Mouse (Mus musculus): ENCODE measurements at regions not wholly inside any gene's neighbourhood (a gene's known extent, or its start where the extent isn't known, plus 50 kb on each side); places are given as distances from the start of the nearest gene placed in this dataset.
"Not testable (repeated sequence)": the region's sequence is repeated elsewhere in the genome, so short reads cannot be mapped to it uniquely, and the experiment has no call there.

GRCm38 (mm10) chr2:85266813-85267212, 69.8 kb upstream of the Lrrc55 start:
- TF ChIP-seq POLR2A, CTCF (IDR thresholded peaks at IDR 0.05; ENCODE audit: insufficient read depth, low read depth, low read length): not testable (repeated sequence)
